Mouse (Mus musculus) midbrain, postnatal 0 days (tissue): ENCODE measurements at regions not wholly inside any gene's neighbourhood (a gene's known extent, or its start where the extent isn't known, plus 50 kb on each side); places are given as distances from the start of the nearest gene placed in this dataset.

Source experiments
- ATAC-seq: fragments of 200-750 bp; cut with Nextera tagmentation; 2 replicates; pipeline ENCODE4 v1.8.0; 2017; ENCODE audit warnings: moderate number of reproducible peaks, mild to moderate bottlenecking, moderate TSS enrichment, moderate library complexity; ENCODE audit not compliant: low FRiP score
- DNase-seq: peaks from one replicate; pipeline ENCODE4 v3.0.0-alpha.2; 2015; ENCODE audit warnings: low spot score
- H3K27ac ChIP-seq: fragments of 300-500 bp; sonication (generic); 2 replicates; pipeline ENCODE4 v1.5.1; 2014; ENCODE audit warnings: low read depth, mild to moderate bottlenecking, low read length, mixed read lengths
- H3K27me3 ChIP-seq: fragments of 300-500 bp; sonication (generic); 2 replicates; pipeline ENCODE4 v1.6.1; 2014; ENCODE audit warnings: low read length, control low read depth, mixed read lengths; ENCODE audit not compliant: insufficient read depth
- H3K36me3 ChIP-seq: fragments of 300-500 bp; sonication (generic); 2 replicates; pipeline ENCODE4 v1.6.1; 2014; ENCODE audit warnings: low read length, control low read depth, mixed read lengths; ENCODE audit not compliant: insufficient read depth
- H3K4me1 ChIP-seq: fragments of 300-500 bp; sonication (generic); 2 replicates; pipeline ENCODE4 v1.6.1; 2014; ENCODE audit warnings: mild to moderate bottlenecking, control low read depth, antibody characterized with exemption, low read length, mixed read lengths; ENCODE audit not compliant: insufficient read depth
- H3K4me2 ChIP-seq: fragments of 300-500 bp; sonication (generic); 2 replicates; pipeline ENCODE4 v1.6.1; 2014; ENCODE audit warnings: low read depth, mild to moderate bottlenecking, low read length, mixed read lengths; ENCODE audit not compliant: poor library complexity, severe bottlenecking
- H3K4me3 ChIP-seq: fragments of 300-500 bp; sonication (generic); 2 replicates; pipeline ENCODE4 v1.5.1; 2014; ENCODE audit warnings: low read depth, mild to moderate bottlenecking, low read length, moderate library complexity
- H3K9ac ChIP-seq: fragments of 300-500 bp; sonication (generic); replicated peaks from 2 replicates; pipeline ENCODE4 v1.6.1; 2014; ENCODE audit warnings: mild to moderate bottlenecking, low read length, moderate library complexity, mixed read lengths; ENCODE audit not compliant: poor library complexity, severe bottlenecking
- H3K9me3 ChIP-seq: fragments of 300-500 bp; sonication (generic); 2 replicates; pipeline ENCODE4 v1.6.1; 2016; ENCODE audit warnings: low read length, control low read depth
- CTCF ChIP-seq: IDR thresholded peaks from 2 replicates; pipeline ENCODE4 v1.5.1; 2016; ENCODE audit warnings: antibody characterized with exemption, mild to moderate bottlenecking
- whole genome bisulfite sequencing: fragments of 180-500 bp; shearing (Covaris S2); extraction: QIAGEN DNeasy Blood & Tissue Kit; methylation state at CpG from one replicate; pipeline ENCODE4 v1.1.7; 2014; 5-methylcytosine and 5-hydroxymethylcytosine counted together

DNA sequence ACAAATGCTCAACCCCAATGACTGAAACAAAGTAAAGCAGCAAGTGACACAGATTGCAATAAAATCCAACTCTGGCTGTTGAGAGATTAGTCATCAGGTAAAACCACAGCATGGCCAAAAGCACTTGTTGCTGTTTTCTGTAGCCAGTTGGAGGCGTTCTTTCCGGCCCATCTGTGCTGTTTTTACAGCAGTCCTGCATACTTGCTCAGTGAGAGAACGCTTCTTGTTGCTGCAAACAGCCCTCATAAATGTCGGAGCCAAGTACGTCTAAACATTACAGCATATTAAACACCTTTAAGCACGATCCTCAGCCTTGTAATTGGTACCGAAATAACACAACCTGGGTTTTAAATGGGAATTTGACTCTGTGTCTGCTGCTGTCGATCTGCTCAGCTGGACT, 65.6 kb upstream of the Hs3st3a1 start:
- no peak for TF ChIP-seq CTCF
- no peak overlapping the region for H3K4me2 ChIP-seq
- H3K36me3 ChIP-seq = no peaks in the 10 kb centered on the region
- ATAC-seq (no peak), DNase-seq (no peak)
- no peak overlapping the region for H3K9ac ChIP-seq
- 77% methylated on average over 8 of the region's 8 CpGs for WGBS
- no peaks in the 10 kb centered on the region for H3K4me1 ChIP-seq
- no peak overlapping the region for H3K4me3 ChIP-seq
- H3K9me3 ChIP-seq = no peaks in the 10 kb centered on the region
- H3K27ac ChIP-seq = no peak overlapping the region
- H3K27me3 ChIP-seq = no peaks in the 10 kb centered on the region

- 81% methylated on average over 11 of the region's 11 CpGs for WGBS
- H3K9me3 ChIP-seq = no peaks in the 10 kb centered on the region
- TF ChIP-seq CTCF = no peak
- no peaks in the 10 kb centered on the region for H3K27me3 ChIP-seq
- no peak overlapping the region for H3K27ac ChIP-seq
- ATAC-seq = no peak
- H3K4me1 ChIP-seq = no peaks in the 10 kb centered on the region
- no peaks in the 10 kb centered on the region for H3K36me3 ChIP-seq
- no peak overlapping the region for H3K4me3 ChIP-seq
- DNase-seq = no peak
- H3K4me2 ChIP-seq = no peak overlapping the region
- H3K9ac ChIP-seq = no peak overlapping the region
Observed at GRCm38 (mm10) chr11:64335456-64335855, 99.7 kb upstream of the Hs3st3a1 start.

DNA sequence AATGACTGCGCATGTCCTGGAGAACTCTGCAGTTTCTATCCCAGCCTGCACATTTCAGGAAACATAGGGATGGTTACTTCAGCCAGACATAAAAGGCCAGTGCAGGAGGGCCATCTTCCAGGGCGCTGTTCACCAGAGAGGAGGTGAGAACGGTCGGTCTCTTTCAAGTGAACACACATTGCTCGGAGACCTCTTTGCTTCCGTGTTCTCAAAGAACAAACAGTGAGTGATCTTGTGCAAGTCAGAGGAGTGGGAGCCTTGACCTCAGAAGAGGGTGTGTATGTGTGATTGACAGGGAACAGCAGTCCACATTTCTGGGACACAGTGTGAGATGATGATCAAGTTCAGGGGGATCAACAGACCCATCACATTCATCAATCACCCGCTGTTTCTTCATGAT, 102.7 kb upstream of the Hs3st3a1 start:
- ATAC-seq = no peak
- H3K4me3 ChIP-seq = no peak overlapping the region
- 85% methylated on average over 7 of the region's 7 CpGs for WGBS

DNA sequence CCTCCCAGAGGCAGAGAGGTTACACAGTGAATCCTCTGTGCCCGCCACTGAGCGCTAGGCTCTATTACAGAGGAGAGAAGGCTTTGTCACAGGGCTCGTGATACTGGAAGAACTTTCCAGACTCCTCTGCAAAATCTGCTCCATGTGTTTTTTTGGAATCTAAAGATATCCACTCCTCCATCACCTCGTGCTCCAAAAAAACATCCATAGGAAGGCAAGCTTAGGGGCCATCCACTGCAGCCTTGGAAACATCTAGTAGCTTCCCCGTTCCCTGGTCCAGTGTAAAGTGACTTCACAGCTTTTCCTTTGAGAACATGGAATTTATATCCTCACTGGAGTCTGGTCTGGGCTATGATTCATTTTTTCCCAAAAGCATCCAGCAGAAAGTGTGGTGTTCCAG, 103.3 kb upstream of the Hs3st3a1 start:
- Histone ChIP-seq H3K4me1 (no peaks in the 10 kb centered on the region), H3K36me3 (no peaks in the 10 kb centered on the region), H3K27me3 (no peaks in the 10 kb centered on the region), H3K9me3 (no peaks in the 10 kb centered on the region), H3K9ac (no peak overlapping the region), H3K4me3 (no peak overlapping the region), H3K27ac (no peak overlapping the region), H3K4me2 (no peak overlapping the region)
- 88% methylated on average over 5 of the region's 5 CpGs for WGBS
- TF ChIP-seq CTCF = no peak
- ATAC-seq (no peak), DNase-seq (no peak)

More for the DNA sequence above, 102.7 kb upstream of the Hs3st3a1 start:
- no peak overlapping the region for H3K9ac ChIP-seq
- no peaks in the 10 kb centered on the region for H3K36me3 ChIP-seq
- no peak for TF ChIP-seq CTCF
- H3K27me3 ChIP-seq = no peaks in the 10 kb centered on the region
- DNase-seq = no peak
- no peaks in the 10 kb centered on the region for H3K9me3 ChIP-seq
- no peak overlapping the region for H3K27ac ChIP-seq
- no peaks in the 10 kb centered on the region for H3K4me1 ChIP-seq
- H3K4me2 ChIP-seq = no peak overlapping the region

- H3K9ac ChIP-seq = no peak overlapping the region
- no peaks in the 10 kb centered on the region for H3K36me3 ChIP-seq
- no peak for ATAC-seq
- no peak overlapping the region for H3K27ac ChIP-seq
- DNase-seq = no peak
- H3K27me3 ChIP-seq = no peaks in the 10 kb centered on the region
- no peaks in the 10 kb centered on the region for H3K9me3 ChIP-seq
- no peaks in the 10 kb centered on the region for H3K4me1 ChIP-seq
- WGBS = 80% methylated on average over 3 of the region's 3 CpGs
- no peak overlapping the region for H3K4me3 ChIP-seq
- TF ChIP-seq CTCF = no peak
- no peak overlapping the region for H3K4me2 ChIP-seq
Observed at GRCm38 (mm10) chr11:64329129-64329528, 106.0 kb upstream of the Hs3st3a1 start.

DNA sequence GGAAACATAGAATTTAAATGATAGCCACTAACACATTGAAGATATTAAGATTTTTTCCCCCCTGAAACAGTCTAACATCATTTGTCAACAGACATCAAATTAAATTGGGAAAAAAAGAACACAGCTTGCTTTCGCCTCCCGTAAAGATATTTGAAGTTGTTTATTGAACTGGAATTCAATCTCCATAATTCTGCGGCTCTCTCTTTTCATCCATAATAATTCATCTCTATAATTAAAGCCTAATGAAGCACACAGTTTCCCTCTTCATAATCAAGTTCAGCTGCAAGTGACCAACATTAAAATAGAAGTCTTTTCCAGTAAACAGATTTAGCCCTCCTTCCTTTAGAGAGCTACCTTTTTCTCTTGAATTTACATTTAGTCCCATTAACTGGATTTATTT, 107.4 kb upstream of the Hs3st3a1 start:
- ATAC-seq (no peak), DNase-seq (no peak)
- Histone ChIP-seq H3K4me2 (no peak overlapping the region), H3K4me1 (no peaks in the 10 kb centered on the region), H3K36me3 (no peaks in the 10 kb centered on the region), H3K27me3 (no peaks in the 10 kb centered on the region), H3K4me3 (no peak overlapping the region), H3K9me3 (no peaks in the 10 kb centered on the region), H3K27ac (no peak overlapping the region), H3K9ac (no peak overlapping the region)
- 74% methylated on average over 3 of the region's 3 CpGs for WGBS
- TF ChIP-seq CTCF = no peak
